Mouse (Mus musculus): ENCODE measurements at regions not wholly inside any gene's neighbourhood (a gene's known extent, or its start where the extent isn't known, plus 50 kb on each side); places are given as distances from the start of the nearest gene placed in this dataset.
"Not testable (repeated sequence)": the region's sequence is repeated elsewhere in the genome, so short reads cannot be mapped to it uniquely, and the experiment has no call there.

GRCm38 (mm10) chr13:107577272-107577671 lies 467.0 kb upstream of the Smim15 start:
- DNase-seq: no peak

DNA sequence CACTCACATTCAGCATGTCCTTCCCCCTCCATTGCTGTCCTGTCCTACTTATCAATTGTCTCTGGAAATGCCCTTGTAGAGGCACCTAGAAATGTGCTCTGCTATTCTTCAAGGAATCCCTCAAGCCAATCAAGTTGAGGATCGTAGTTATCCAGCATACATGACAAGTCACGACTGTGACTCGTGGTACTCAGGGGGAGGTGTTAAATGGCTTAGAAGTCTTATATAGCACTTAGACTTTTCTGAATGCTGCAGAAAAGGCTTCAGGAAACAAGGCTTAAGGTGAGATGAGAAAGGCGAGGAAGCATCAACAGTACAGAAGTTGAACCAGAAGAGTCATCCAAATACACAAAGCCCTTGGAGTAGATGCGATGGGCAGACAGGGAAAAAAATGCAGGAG lies 467.5 kb upstream of the Smim15 start:
- no peak for DNase-seq

DNA sequence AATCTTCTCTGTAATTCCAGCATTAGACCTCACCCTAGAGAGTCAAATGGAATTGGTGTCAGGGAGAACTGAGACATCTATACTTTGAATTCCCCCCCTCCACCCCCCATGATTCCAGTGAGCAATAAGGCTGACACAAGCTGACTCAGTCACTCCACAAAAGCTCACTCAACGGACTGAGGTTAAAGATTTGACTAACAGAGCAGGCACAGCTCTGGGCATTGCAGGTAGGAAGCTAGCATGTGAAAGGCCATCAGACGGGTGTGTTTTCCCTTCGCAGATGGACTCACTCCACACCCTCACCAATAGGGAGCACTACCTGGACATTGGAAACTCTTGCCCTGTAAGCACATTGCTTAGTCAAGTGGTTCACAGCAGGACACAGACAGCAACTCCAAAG lies 469.2 kb upstream of the Smim15 start:
- no peak for DNase-seq

GRCm38 (mm10) chr13:107573499-107574355 lies 470.5 kb upstream of the Smim15 start:
- DNase-seq: no peak

GRCm38 (mm10) chr13:107571539-107571938 lies 472.7 kb upstream of the Smim15 start:
- no peak for DNase-seq

- no peak for DNase-seq
Observed at GRCm38 (mm10) chr13:107569477-107569876, 474.8 kb upstream of the Smim15 start.

GRCm38 (mm10) chr13:107568701-107569121 lies 475.5 kb upstream of the Smim15 start:
- peak; percentile 14 to 16 for DNase-seq

DNA sequence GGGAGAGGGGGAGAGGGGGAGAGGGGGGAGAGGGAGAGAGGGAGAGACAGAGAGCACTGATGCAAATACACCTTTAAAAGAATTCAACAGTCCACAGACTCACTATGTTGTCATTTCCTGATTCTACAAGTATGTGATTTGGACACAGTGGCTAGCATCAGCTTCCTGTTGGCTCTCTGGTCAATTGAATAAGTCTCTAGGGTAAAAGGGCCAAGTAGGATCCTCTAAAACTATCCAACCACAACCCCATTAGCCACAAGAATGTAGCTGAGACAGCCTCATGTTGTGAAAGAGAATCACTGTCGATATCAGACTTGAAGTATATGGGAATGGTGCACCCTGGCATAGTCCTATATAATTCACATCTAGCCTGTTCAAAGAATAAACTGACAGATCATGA lies 481.8 kb upstream of the Smim15 start:
- no peak for DNase-seq

DNA sequence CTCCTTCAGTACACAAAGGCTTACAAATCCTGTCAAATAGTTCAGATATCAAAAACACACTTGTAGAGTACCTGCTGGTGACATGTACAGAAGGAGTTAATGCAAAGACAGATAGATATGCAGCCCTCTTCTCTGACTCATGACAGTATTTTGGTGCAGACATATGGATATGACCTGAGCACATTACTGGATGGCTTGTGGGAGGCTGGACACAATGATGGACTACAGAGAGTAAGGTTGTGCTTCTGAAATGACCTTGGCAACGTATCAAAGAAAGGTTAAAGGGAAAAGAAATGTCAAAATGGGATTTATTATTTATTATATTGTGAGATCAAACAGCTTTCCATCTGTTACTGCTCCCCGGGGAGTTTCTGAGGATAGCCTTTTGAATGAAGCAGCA lies 482.7 kb upstream of the Smim15 start:
- DNase-seq: no peak

GRCm38 (mm10) chr13:107555958-107556357 lies 488.3 kb upstream of the Smim15 start:
- no peak for DNase-seq

DNA sequence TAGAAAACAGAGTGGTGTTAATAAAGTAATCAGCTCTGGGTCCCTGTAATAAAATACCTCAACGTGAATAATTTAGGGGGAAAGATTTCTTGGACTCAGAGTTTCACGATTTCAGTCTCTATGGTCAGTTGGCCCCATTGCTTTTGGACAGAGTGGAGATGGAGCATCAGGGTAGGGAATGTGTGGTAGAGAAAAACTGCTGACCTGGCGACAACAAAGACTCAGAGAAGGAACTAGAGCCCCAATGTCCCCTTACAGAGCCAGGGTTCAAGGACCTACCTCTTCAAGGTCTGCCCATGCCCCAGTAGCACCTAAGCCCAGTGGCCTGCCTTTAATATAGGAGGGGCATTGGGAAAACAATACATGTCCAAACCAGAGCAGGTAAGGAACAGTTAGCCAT lies 490.2 kb upstream of the Smim15 start:
- no peak for DNase-seq

GRCm38 (mm10) chr13:107552165-107552564 lies 492.1 kb upstream of the Smim15 start:
- no peak for DNase-seq

GRCm38 (mm10) chr13:107549995-107550394 lies 494.3 kb upstream of the Smim15 start:
- not testable (repeated sequence) for DNase-seq

DNA sequence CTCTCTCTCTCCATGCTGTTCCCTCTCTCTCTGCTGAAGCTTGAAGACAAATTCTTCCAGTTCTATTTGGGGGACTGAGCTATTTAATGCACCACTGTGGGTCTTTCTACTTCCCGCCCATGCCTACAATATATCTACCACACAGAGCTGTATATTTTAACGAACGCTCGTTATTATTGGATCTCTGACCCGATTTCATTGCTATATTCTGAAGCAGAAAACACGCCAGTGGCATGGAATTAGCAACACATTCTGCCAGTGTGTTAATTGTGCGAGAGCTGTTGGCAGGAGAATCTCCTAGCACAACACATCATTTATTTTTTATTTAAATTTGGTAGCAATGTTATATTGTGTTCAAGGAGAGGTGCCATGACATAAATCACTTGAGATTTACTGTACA lies 497.2 kb upstream of the Smim15 start:
- DNase-seq: no peak

- DNase-seq: no peak
Observed at GRCm38 (mm10) chr13:107546181-107546900, 497.9 kb upstream of the Smim15 start.

DNA sequence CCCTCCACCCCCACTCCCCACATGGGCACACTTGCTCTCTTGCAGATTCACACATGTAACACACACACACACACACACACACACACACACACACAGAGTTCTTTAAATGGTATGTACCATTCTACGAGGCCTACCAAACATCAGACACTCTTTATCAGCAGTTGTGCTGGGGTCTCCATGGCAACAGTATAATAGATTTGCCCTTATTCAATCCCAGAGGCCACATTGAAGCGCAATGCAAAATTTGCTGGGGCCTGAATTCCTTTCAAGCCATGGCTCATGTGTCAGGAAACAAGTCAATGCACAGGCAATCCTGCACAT lies 502.7 kb upstream of the Smim15 start:
- DNase-seq: no peak

GRCm38 (mm10) chr13:107540784-107541634 lies 503.2 kb upstream of the Smim15 start:
- no peak for DNase-seq

- no peak for DNase-seq
Observed at GRCm38 (mm10) chr13:107540305-107540704, 503.9 kb upstream of the Smim15 start.

GRCm38 (mm10) chr13:107539867-107540266 lies 504.4 kb upstream of the Smim15 start:
- DNase-seq: no peak

GRCm38 (mm10) chr13:107539326-107539725 lies 504.9 kb upstream of the Smim15 start:
- no peak for DNase-seq

- no peak for DNase-seq
Observed at GRCm38 (mm10) chr13:107535213-107535612, 509.0 kb upstream of the Smim15 start.

DNA sequence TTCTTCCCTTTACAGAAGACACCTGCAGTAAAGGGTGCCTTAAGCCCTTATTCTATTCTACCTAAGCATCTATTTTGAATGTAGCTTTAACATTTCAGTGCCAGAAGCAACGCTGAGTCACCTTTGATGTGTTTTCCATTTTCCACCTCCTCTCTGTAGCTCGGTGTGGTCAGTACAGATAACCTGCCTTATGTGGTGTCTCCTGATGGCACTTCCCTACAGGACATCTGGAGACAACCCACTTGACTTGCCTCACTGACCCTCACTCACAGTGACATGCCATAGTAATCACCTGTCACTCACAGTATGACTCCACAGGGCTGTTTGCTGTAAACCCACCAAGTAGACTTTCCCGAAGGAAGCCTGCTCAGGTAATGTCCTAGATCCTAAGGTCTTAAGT lies 510.9 kb upstream of the Smim15 start:
- DNase-seq: no peak

DNA sequence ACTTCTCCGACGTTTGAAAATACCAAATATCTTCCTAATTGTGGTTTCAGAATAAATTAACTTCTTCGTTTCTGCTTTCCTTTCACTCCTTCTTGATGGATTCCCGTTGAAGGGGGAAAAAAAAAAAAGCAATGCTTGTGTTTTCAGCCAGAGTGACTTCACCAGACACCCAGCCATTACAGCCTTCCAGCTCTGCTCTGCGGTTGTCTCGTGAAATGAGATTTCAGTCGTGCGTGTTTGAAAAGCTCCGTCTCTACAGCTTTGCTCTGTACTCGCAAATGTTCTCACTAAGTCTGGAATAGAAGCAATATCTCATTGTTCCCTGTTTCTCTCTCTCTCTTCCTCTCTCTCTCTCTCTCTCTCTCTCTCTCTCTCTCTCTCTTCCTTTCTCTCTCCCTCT lies 509.6 kb upstream of the Kif2a start:
- DNase-seq: no peak

All from kidney, postnatal 36 days (tissue).